Mouse (Mus musculus): ENCODE measurements around the gene Top2a. TPM values are rescaled to one million over a fixed set of nuclear protein-coding genes. Genes with fewer than 3 reads are reported as not detected.

The Top2a gene
- polyA plus RNA-seq, 1 experiment from 2014 or later: 238 TPM

- H3K4me3 ChIP-seq: peak overlapping the region; percentile 31
- H3K36me3 ChIP-seq: peaks cover 11% of the 10 kb centered on the region
- no peaks in the 10 kb centered on the region for H3K27me3 ChIP-seq (ENCODE audit: insufficient read depth, poor library complexity, severe bottlenecking)
- WGBS: 33% methylated on average over 11 of the region's 11 CpGs
- no peaks in the 10 kb centered on the region for H3K9me3 ChIP-seq
- peaks cover 96% of the 10 kb centered on the region for H3K4me1 ChIP-seq
- DNase-seq (ENCODE audit: low spot score): no peak
- H3K27ac ChIP-seq: peak overlapping the region; percentile 97
Measured at GRCm38 (mm10) chr11:98944897-98945604, 78.9 kb downstream of the Top2a start.

GRCm38 (mm10) chr11:98943741-98944461 lies 80.1 kb downstream of the Top2a start:
- DNase-seq (ENCODE audit: low spot score): no peak
- H3K4me1 ChIP-seq: peaks cover 96% of the 10 kb centered on the region
- H3K4me3 ChIP-seq: peak overlapping the region; percentile 75; the same call in 1 of the 2 replicates
- H3K27me3 ChIP-seq (ENCODE audit: insufficient read depth, poor library complexity, severe bottlenecking): no peaks in the 10 kb centered on the region
- 0 out of 2 replicates have a peak, but pooled peaks cover 4% of the 10 kb centered on the region for H3K36me3 ChIP-seq
- H3K27ac ChIP-seq: peak overlapping the region; percentile 97
- H3K9me3 ChIP-seq: no peaks in the 10 kb centered on the region
- 27% methylated on average over 14 of the region's 14 CpGs for WGBS

Other genes with a start within 250 kb of the Top2a start
- 3.6 and 5.9 TPM in 2 replicates for gene Nr1d1, start 248.9 kb downstream of the Top2a start, polyA plus RNA-seq (2016; fragmentation: Nextera tagmentation; extraction: Ambion mirVana)
- 14.0 and 21.6 TPM in 2 replicates for gene Msl1, start 228.7 kb downstream of the Top2a start, polyA plus RNA-seq (2016; fragmentation: Nextera tagmentation; extraction: Ambion mirVana)
- gene Casc3, start 219.3 kb downstream of the Top2a start, polyA plus RNA-seq (2016; fragmentation: Nextera tagmentation; extraction: Ambion mirVana): 29.5 and 37.2 TPM in 2 replicates
- gene Rapgefl1, start 187.4 kb downstream of the Top2a start, polyA plus RNA-seq (2016; fragmentation: Nextera tagmentation; extraction: Ambion mirVana): 0.78 and 0.87 TPM in 2 replicates
- gene Wipf2, start 160.6 kb downstream of the Top2a start, polyA plus RNA-seq (2016; fragmentation: Nextera tagmentation; extraction: Ambion mirVana): 2.8 and 4.1 TPM in 2 replicates
- 39.3 and 47.7 TPM in 2 replicates for gene Cdc6, start 116.4 kb downstream of the Top2a start, polyA plus RNA-seq (2016; fragmentation: Nextera tagmentation; extraction: Ambion mirVana)
- gene Rara, start 96.4 kb downstream of the Top2a start, polyA plus RNA-seq (2016; fragmentation: Nextera tagmentation; extraction: Ambion mirVana): 30.4 and 36.9 TPM in 2 replicates
- gene Gjd3, start 41.2 kb downstream of the Top2a start, polyA plus RNA-seq (2016; fragmentation: Nextera tagmentation; extraction: Ambion mirVana): 1.0 and 1.1 TPM in 2 replicates
- gene Igfbp4, start 17.1 kb upstream of the Top2a start, polyA plus RNA-seq (2016; fragmentation: Nextera tagmentation; extraction: Ambion mirVana): 382 and 559 TPM in 2 replicates
- gene Tns4, start 65.1 kb upstream of the Top2a start, polyA plus RNA-seq (2016; fragmentation: Nextera tagmentation; extraction: Ambion mirVana): 0.36 TPM in 2 replicates
- gene Ccr7, start 130.9 kb upstream of the Top2a start, polyA plus RNA-seq (2016; fragmentation: Nextera tagmentation; extraction: Ambion mirVana): 0.25 and 0.78 TPM in 2 replicates
- gene Smarce1, start 206.8 kb upstream of the Top2a start, polyA plus RNA-seq (2016; fragmentation: Nextera tagmentation; extraction: Ambion mirVana): 191 and 259 TPM in 2 replicates
- gene Krt222, start 219.9 kb upstream of the Top2a start, polyA plus RNA-seq (2016; fragmentation: Nextera tagmentation; extraction: Ambion mirVana): 0.68 and 1.6 TPM in 2 replicates